Mouse (Mus musculus) heart, embryonic 16.5 days (tissue): ENCODE measurements at regions not wholly inside any gene's neighbourhood (a gene's known extent, or its start where the extent isn't known, plus 50 kb on each side); places are given as distances from the start of the nearest gene placed in this dataset.
A peak's percentile ranks its signal among the peaks of the same experiment; 100 is the strongest.

Experiments used
- ATAC-seq: fragments of 200-750 bp; cut with Nextera tagmentation; replicated peaks from 2 replicates; pipeline ENCODE4 v1.8.0; 2017; ENCODE audit warnings: moderate number of reproducible peaks; ENCODE audit not compliant: insufficient read depth, low FRiP score; ENCODE audit errors: extremely low read depth
- H3K27ac ChIP-seq: fragments of 300-500 bp; sonication (generic); 2 replicates; pipeline ENCODE4 v1.5.1; 2014; ENCODE audit warnings: mild to moderate bottlenecking, low read length, control low read depth, moderate library complexity
- H3K27me3 ChIP-seq: fragments of 300-500 bp; sonication (generic); 2 replicates; pipeline ENCODE4 v1.6.1; 2014; ENCODE audit warnings: low read length, mixed read lengths; ENCODE audit not compliant: control insufficient read depth, insufficient read depth
- H3K36me3 ChIP-seq: fragments of 300-500 bp; sonication (generic); 2 replicates; pipeline ENCODE4 v1.6.1; 2014; ENCODE audit not compliant: control insufficient read depth, insufficient read depth
- H3K4me1 ChIP-seq: fragments of 300-500 bp; sonication (generic); 2 replicates; pipeline ENCODE4 v1.6.1; 2014; ENCODE audit warnings: low read length, mixed read lengths; ENCODE audit not compliant: control insufficient read depth, insufficient read depth
- H3K4me2 ChIP-seq: fragments of 300-500 bp; sonication (generic); 2 replicates; pipeline ENCODE4 v1.6.1; 2014; ENCODE audit warnings: low read depth, mild to moderate bottlenecking, control low read depth, low read length
- H3K4me3 ChIP-seq: fragments of 300-500 bp; sonication (generic); 2 replicates; pipeline ENCODE4 v1.5.1; 2014; ENCODE audit warnings: mild to moderate bottlenecking, control low read depth, low read length
- H3K9ac ChIP-seq: fragments of 300-500 bp; sonication (generic); 2 replicates; pipeline ENCODE4 v1.6.1; 2014; ENCODE audit warnings: low read length, control low read depth
- H3K9me3 ChIP-seq: fragments of 300-500 bp; sonication (generic); replicated peaks from 2 replicates; pipeline ENCODE4 v1.6.1; 2016; ENCODE audit warnings: low read length; ENCODE audit not compliant: control insufficient read depth
- WGBS: fragments of 180-500 bp; shearing (Covaris S2); extraction: QIAGEN DNeasy Blood & Tissue Kit; methylation state at CpG from one replicate; pipeline ENCODE4 v1.1.7; 2014; 5-methylcytosine and 5-hydroxymethylcytosine counted together

DNA sequence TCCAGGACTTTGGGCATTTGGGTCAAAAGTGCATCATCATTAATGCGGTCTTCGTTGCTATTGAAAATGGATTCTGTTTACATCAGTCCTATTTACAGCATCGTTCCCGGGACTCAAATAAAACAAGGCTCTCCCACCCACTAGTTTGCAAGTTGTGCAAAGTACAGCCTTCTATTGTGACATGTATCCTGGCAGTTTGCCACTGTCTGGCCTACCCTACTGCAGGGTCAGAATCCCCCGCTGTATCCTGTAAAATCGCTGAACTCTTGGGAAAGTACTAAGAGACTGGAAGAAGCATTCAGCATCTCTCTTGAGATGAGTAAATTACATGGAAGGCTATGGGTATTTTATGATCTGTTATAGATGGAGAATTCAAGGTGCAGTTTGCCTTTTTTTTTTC is 122.1 kb upstream of the Adamts9 start:
- Histone ChIP-seq H3K27me3 (no peaks in the 10 kb centered on the region), H3K4me3 (no peak overlapping the region), H3K4me1 (peaks cover 11% of the 10 kb centered on the region), H3K27ac (no peak overlapping the region), H3K9ac (no peak overlapping the region), H3K36me3 (no peaks in the 10 kb centered on the region), H3K4me2 (no peak overlapping the region), H3K9me3 (no peaks in the 10 kb centered on the region)
- 60% methylated on average over 6 of the region's 6 CpGs for WGBS
- ATAC-seq: no peak

DNA sequence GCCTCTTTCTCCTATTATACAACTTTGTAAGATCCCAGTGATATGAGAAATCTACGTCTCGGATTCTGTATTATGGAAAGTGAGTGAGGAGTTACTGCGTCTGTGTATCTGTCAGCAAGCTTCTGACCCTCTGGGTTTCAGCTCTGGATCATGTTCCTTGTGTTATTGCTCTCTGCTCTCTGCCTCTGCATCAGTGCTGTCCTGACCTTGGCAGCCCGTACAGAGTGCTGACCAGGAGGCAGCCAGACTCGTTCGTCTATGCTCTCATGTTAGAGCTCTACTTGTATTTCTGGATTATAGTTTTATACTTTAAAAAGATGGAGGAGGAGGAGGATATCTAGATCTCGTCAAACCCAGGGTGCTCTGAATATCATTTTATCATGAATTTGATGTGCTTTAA is 121.1 kb upstream of the Adamts9 start:
- WGBS: 58% methylated on average over 7 of the region's 7 CpGs
- H3K27ac ChIP-seq: no peak overlapping the region
- no peaks in the 10 kb centered on the region for H3K27me3 ChIP-seq
- no peaks in the 10 kb centered on the region for H3K9me3 ChIP-seq
- peaks cover 11% of the 10 kb centered on the region for H3K4me1 ChIP-seq
- H3K9ac ChIP-seq: no peak overlapping the region
- ATAC-seq: no peak
- no peaks in the 10 kb centered on the region for H3K36me3 ChIP-seq
- no peak overlapping the region for H3K4me2 ChIP-seq
- no peak overlapping the region for H3K4me3 ChIP-seq

DNA sequence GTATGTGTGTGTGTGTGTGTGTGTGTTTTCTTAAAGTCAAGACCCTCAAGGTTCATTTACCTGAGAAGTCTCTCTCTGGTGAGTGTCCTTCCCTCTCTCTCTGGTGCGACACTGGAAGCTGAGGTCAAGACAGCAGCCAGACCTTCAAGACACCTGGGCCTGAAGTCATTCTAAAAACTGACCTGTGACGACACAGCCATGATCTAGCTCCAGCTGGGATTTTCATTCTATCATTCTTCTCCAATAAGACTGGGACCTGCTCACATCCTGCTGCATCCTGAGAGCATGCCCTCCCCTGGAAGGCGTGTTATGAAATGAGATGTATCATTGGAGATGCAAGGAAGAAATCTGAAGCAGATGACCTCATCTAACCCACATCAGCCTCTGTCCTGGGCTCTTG is 118.4 kb upstream of the Adamts9 start:
- ATAC-seq: no peak
- 72% methylated on average over 3 of the region's 3 CpGs for WGBS
- peaks cover 11% of the 10 kb centered on the region for H3K4me1 ChIP-seq
- no peak overlapping the region for H3K27ac ChIP-seq
- H3K4me2 ChIP-seq: no peak overlapping the region
- no peaks in the 10 kb centered on the region for H3K9me3 ChIP-seq
- H3K27me3 ChIP-seq: no peaks in the 10 kb centered on the region
- H3K4me3 ChIP-seq: no peak overlapping the region
- H3K36me3 ChIP-seq: no peaks in the 10 kb centered on the region
- no peak overlapping the region for H3K9ac ChIP-seq

DNA sequence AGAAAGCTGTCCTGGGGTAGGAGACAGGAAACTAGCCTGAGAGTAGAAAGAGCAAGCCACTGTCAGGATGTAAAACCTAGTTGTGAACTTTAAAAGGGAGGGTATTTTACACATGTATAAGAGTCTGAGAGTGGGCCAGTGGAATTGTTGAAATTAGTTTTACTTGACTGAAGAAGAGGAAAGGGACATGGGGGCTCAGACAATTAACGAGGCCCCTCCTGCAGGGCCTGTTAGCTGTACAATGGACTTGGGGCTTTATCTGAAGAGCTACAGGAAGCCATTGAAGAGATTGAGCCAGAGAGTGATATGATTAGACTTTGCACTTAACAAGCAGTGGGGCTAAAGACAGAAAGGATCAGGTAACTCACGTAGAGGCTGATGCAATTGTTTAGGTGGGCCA is 102.2 kb upstream of the Adamts9 start:
- Histone ChIP-seq H3K9ac (no peak overlapping the region), H3K36me3 (no peaks in the 10 kb centered on the region), H3K4me3 (no peak overlapping the region), H3K4me1 (peaks cover 2% of the 10 kb centered on the region; the same call in 1 of the 2 replicates), H3K4me2 (no peak overlapping the region), H3K27me3 (no peaks in the 10 kb centered on the region), H3K27ac (no peak overlapping the region), H3K9me3 (no peaks in the 10 kb centered on the region)
- no peak for ATAC-seq
- 38% methylated on average over 2 of the region's 2 CpGs for WGBS

DNA sequence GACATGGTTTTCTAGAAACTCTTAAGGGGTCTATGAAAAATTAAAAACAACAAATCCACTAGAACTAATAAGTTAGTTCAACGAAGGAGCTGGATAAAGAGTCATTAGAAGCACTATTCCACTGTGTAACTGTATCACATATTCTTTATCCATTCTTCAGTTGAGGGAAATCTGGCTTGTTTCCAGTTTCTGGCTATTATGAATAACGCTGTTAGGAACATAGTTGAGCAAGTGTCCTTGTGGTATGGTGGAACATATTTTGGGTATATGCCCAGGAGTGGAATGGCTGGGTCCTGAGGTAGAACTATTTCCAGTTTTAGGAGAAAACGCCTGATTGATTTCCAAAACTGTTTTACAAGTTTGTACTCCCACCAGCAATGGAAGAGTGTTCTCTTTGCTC is 97.7 kb upstream of the Adamts9 start:
- Histone ChIP-seq H3K27ac (no peak overlapping the region), H3K4me2 (no peak overlapping the region), H3K4me3 (no peak overlapping the region), H3K9ac (no peak overlapping the region), H3K36me3 (0 out of 2 replicates have a peak, but pooled peaks cover 3% of the 10 kb centered on the region), H3K9me3 (peaks cover 4% of the 10 kb centered on the region), H3K27me3 (no peaks in the 10 kb centered on the region), H3K4me1 (peaks cover 2% of the 10 kb centered on the region; the same call in 1 of the 2 replicates)
- 53% methylated on average over 3 of the region's 3 CpGs for WGBS
- ATAC-seq: no peak

DNA sequence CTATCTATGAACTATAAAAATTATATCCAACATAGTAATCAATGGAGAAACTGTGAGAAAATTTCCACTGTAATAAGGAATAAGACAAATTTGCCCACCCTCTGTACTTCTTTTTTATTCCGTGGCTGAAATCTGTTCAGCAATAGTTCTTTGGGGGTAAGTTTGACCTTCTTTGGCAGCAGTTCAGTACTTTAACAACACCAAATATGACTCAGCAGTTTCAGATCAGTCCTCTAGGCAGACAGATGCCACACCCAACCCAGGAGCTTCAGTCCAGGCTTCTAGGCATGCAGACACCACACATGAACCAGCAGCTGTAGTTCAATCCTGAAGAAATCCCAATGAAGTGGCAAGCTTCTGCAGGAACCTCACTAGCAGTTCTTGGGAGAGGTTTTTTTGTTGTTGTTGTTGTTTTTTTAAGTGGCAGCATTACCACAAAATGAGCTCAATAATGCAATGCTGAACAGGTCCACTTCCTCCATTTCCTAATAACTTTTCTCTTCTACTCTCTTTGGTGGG is 88.6 kb upstream of the Adamts9 start:
- H3K9ac ChIP-seq: no peak overlapping the region
- H3K27me3 ChIP-seq: no peaks in the 10 kb centered on the region
- H3K4me1 ChIP-seq: no peaks in the 10 kb centered on the region
- ATAC-seq: no peak
- H3K9me3 ChIP-seq: no peaks in the 10 kb centered on the region
- H3K36me3 ChIP-seq: no peaks in the 10 kb centered on the region
- H3K4me3 ChIP-seq: no peak overlapping the region
- no peak overlapping the region for H3K4me2 ChIP-seq
- H3K27ac ChIP-seq: no peak overlapping the region
- WGBS: 83% methylated on average over 1 of the region's 1 CpGs

DNA sequence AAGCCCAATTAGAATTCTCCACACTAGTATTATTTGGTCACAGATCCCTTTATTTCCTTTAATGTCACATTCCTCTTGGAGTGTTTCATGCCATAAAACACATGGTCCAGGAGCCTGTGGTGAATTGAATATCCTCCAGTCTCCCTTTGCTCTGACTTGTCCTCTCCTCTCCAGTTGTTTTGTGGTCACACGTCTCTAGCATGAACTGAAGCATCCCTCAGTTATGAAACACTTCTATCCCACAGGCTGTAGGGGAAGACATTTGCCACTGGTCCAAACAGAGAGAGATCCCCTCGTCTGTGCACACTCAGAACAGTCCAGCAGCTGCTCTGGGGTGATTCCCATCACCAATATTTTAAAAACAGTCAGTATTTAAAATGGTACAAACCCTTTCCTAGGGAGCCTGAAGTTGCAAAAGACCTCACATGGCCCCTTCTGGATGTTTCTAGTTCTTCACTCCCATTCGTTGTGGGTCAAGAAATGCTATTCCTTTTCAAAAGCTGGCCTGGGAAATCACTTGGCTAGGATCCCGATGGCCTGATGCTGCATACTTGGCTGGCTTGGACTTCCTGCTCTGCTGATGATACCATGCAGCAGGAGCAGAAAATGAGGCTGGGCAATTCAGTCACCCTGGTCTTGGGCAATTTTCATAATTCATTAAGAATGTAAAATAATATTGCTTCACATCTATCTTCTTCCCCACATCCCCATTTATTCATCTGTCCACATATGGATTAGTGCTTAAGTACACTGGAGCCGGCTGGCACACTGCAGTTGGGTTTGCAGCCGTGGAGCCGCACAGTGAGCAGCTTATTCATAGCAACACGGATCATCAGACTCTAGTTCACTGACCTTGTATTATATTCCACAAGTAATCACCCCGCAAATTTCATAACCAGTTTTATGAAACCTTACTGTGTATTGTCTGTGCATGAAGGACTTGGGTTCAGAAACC is 83.1 kb upstream of the Adamts9 start:
- no peak for ATAC-seq
- Histone ChIP-seq H3K27me3 (no peaks in the 10 kb centered on the region), H3K4me2 (no peak overlapping the region), H3K36me3 (no peaks in the 10 kb centered on the region), H3K4me1 (peaks cover 10% of the 10 kb centered on the region), H3K9ac (no peak overlapping the region), H3K27ac (0 out of 2 replicates have a peak overlapping the region, but pooled peaks have one; percentile 21), H3K9me3 (no peaks in the 10 kb centered on the region), H3K4me3 (no peak overlapping the region)
- WGBS: 53% methylated on average over 9 of the region's 9 CpGs

DNA sequence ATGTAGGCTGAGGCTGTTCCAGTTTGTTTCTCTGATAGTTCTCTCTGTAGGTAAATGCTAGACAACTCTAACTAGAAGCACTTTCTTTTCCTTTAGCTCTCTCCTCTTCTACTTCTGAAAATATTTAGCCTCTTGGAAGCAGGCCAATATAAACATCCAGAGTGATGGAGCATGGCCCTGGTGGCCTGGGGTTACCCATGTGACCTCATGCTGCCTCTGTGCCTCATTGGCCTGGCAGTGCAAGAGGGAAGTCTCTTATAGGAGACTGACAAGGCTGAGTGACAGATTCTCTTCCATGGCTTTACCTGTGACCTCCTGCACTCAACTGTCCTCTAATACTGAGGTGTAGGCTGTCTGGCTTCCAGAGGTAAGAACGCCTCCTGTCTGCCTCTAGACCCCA is 71.2 kb upstream of the Adamts9 start:
- Histone ChIP-seq H3K9ac (no peak overlapping the region), H3K27ac (no peak overlapping the region), H3K4me1 (peaks cover 14% of the 10 kb centered on the region), H3K4me2 (no peak overlapping the region), H3K9me3 (no peaks in the 10 kb centered on the region), H3K27me3 (no peaks in the 10 kb centered on the region), H3K36me3 (no peaks in the 10 kb centered on the region), H3K4me3 (no peak overlapping the region)
- no peak for ATAC-seq
- WGBS: 74% methylated on average over 1 of the region's 1 CpGs

DNA sequence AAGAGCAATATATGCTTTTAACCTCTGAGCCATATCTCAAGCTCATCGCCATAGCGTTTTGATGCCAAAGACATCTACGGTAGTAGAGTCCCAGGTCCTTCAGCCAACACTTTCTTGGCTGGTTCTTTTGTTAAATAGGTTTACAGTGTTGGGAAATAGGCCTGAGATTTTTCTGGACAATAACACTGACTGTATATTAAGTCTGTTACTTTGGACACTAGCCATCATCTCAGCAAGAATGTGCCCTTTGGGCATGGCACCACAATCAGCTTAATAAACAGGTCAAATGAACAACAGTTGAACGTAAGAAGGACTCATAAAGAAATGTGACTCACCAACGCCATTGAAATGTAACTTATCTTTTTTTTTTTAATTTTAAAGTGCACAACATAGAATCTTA is 68.6 kb upstream of the Adamts9 start:
- Histone ChIP-seq H3K9ac (no peak overlapping the region), H3K36me3 (no peaks in the 10 kb centered on the region), H3K4me2 (no peak overlapping the region), H3K4me1 (peaks cover 14% of the 10 kb centered on the region), H3K27me3 (no peaks in the 10 kb centered on the region), H3K27ac (no peak overlapping the region), H3K4me3 (no peak overlapping the region), H3K9me3 (no peaks in the 10 kb centered on the region)
- WGBS: 87% methylated on average over 5 of the region's 5 CpGs
- no peak for ATAC-seq
